Comparison of ENCODE assay signal across 8 mouse cellular contexts in the genomic region with DNA sequence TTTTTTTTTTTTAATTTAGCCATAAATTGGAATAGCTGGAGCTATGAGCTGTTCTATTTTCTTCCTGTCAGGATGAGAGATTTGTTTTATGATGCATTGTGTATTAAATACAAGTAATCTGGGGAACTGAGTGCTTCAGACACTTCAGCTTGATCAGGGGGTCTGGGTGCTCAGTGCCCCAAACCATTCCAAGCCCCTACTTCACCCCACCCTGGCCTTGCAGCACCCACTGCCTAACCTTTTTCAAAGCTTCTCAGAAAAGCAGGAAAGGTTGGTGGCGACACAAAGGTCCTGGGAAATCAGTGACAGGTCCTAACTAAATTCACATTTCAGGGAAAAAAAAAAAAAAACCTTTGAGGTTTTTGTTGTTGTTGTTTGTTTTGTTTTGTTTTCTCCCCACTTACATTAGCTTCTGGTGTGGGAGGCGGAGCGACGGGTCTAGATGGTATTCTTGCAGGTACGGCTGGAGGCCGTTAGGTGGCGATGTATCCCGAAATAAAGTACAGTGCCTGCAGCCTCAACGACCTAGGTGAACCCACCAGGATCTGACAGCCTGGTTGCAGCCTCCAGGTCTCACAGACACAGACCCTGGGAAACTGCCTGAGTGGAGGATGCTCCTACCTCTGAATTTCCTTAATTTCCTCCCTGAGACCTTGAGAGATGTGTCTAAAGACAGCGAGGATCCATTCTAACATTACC.
DNase-seq lines count a peak whose midpoint lies in the region; ATAC-seq and TF ChIP-seq lines count a peak whose summit lies in the region.

No protein-coding gene starts in this region.

- H3K9me3 ChIP-seq in limb, embryonic 14.5 days (ENCODE audit: control insufficient read depth, low read length) = no peaks in the 10 kb centered on the region

- ATAC-seq in limb, embryonic 14.5 days (ENCODE audit: low FRiP score, low read depth) = no peak

- H3K9ac ChIP-seq in limb, embryonic 14.5 days (ENCODE audit: low read depth, low read length, severe bottlenecking) = no peak overlapping the region

- peaks cover 21% of the 10 kb centered on the region for H3K4me1 ChIP-seq in limb, embryonic 14.5 days (ENCODE audit: control insufficient read depth, insufficient read depth, low read length)

- no peak overlapping the region for H3K4me3 ChIP-seq in limb, embryonic 14.5 days (replicated peaks; ENCODE audit: low read length)

- H3K36me3 ChIP-seq in limb, embryonic 14.5 days (ENCODE audit: control insufficient read depth, insufficient read depth, low read length) = no peaks in the 10 kb centered on the region

- H3K27ac ChIP-seq in limb, embryonic 14.5 days (replicated peaks; ENCODE audit: low read depth, low read length) = no peak overlapping the region

- H3K27me3 ChIP-seq in limb, embryonic 14.5 days (ENCODE audit: control insufficient read depth, insufficient read depth, low read length) = no peaks in the 10 kb centered on the region

- DNase-seq in ovary, postnatal 14 days (ENCODE audit: low spot score) = peak; percentile 55
- no peak for DNase-seq in ovary, adult 18-20 months (ENCODE audit: low spot score)
- peak; percentile 78 for DNase-seq in embryo, embryonic 9.5 days (ENCODE audit: extremely low spot score)
- DNase-seq in heart, adult 9 months (ENCODE audit: low spot score in 2 of 2) = peak; percentile 76 to 83
- peak; percentile 88 for DNase-seq in kidney, adult 9 months
- DNase-seq in limb, embryonic 14.5 days (ENCODE audit: low spot score) = peak; percentile 85
- DNase-seq in neural tube, embryonic 10.5 days (ENCODE audit: extremely low spot score, low spot score) = peak; percentile 73
- peak; percentile 65 for DNase-seq in thymus, postnatal 4 days

- TF ChIP-seq POLR2A in limb, embryonic 14.5 days (IDR thresholded peaks at IDR 0.05; ENCODE audit: borderline replicate concordance, extremely low read depth, insufficient read depth, insufficient read length) = no peak

- WGBS in limb, embryonic 14.5 days = 5% methylated on average over 10 of the region's 10 CpGs

- H3K4me2 ChIP-seq in limb, embryonic 14.5 days (replicated peaks; ENCODE audit: low read depth, low read length, severe bottlenecking) = no peak overlapping the region
